In the genomic region with DNA sequence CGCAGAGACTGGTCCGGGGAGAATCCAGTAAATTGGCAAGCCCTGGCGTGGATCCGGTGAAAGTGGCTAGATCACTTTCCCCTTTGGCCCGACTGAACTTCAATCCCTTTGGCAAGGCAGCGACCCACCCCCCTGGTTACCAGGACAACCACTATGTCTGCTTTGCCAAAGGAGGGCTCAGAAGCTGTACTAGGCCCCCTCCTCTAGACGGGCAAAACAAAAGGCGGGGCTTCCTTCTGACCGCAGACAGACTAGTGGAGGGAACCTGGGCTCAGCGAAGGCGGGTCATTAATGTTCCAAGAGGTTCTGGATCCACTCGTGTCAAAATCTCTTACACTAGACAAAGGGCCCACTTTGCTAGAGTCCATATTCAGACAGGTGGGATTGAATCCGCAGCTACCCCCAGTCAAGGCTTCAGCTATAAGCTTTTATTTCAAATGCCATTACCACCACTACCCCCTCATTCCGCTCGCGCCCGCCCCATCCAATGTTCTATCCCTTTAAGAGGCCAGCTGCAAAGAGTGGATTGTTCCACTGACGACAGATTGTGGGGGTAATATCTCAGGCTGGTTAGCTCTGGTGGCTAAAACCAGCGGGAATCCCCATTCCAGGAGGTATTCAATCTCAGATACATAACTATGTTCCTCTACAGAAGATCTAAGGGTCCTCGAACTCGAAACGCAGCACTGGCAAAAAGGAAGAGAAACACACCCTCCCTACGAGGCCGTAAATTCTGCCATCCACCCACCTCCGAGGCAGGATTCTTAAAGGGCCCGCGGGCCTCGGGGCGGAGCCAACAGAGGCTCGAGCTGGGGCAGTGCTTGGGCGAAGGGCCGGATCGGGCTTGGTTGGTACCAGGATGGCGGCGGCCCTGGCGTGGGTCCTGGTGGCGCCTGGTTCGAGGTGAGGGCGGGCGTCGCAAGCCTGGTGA, we compare ENCODE assay signal across 8 mouse cellular contexts. TPM values are rescaled to one million over a fixed set of nuclear protein-coding genes. Genes with fewer than 3 reads are reported as not detected.
DNase-seq lines count a peak whose midpoint lies in the region; ATAC-seq and TF ChIP-seq lines count a peak whose summit lies in the region.

No protein-coding gene starts in this region.

- peak overlapping the region; percentile 88 for H3K9ac ChIP-seq in heart, embryonic 12.5 days
- H3K9ac ChIP-seq in kidney, embryonic 16.5 days (replicated peaks; ENCODE audit: low read length), result peak overlapping the region; percentile 85
- peak overlapping the region; percentile 92 for H3K9ac ChIP-seq in liver, embryonic 13.5 days

- H3K9me3 ChIP-seq in heart, embryonic 12.5 days (replicated peaks), result no peaks in the 10 kb centered on the region
- H3K9me3 ChIP-seq in kidney, embryonic 16.5 days (ENCODE audit: low read length), result no peaks in the 10 kb centered on the region
- H3K9me3 ChIP-seq in liver, embryonic 13.5 days (replicated peaks), result no peaks in the 10 kb centered on the region

- no peak for TF ChIP-seq CTCF in brain, embryonic 14.5 days (IDR thresholded peaks at IDR 0.05; ENCODE audit: borderline replicate concordance, extremely low read depth, insufficient read depth, insufficient read length)

- peak overlapping the region; percentile 91 for H3K4me2 ChIP-seq in heart, embryonic 12.5 days
- peak overlapping the region; percentile 58 for H3K4me2 ChIP-seq in kidney, embryonic 16.5 days (replicated peaks; ENCODE audit: low read depth, low read length)
- peak overlapping the region; percentile 92 for H3K4me2 ChIP-seq in liver, embryonic 13.5 days

- under 1% methylated on average over 41 of the region's 41 CpGs for WGBS in heart, embryonic 12.5 days
- under 1% methylated on average over 41 of the region's 41 CpGs for WGBS in kidney, embryonic 16.5 days
- WGBS in liver, embryonic 13.5 days (ENCODE audit: insufficient replicate concordance), result under 1% methylated on average over 41 of the region's 41 CpGs

- peak; percentile 74; the same call in 1 of the 2 replicates for TF ChIP-seq POLR2A in brain, embryonic 14.5 days (IDR thresholded peaks at IDR 0.05; ENCODE audit: borderline replicate concordance, extremely low read depth, insufficient read depth, insufficient read length, poor library complexity, severe bottlenecking)

- H3K27ac ChIP-seq in heart, embryonic 12.5 days (ENCODE audit: poor library complexity, severe bottlenecking), result peak overlapping the region; percentile 71
- H3K27ac ChIP-seq in kidney, embryonic 16.5 days (ENCODE audit: low read length), result peak overlapping the region; percentile 96
- H3K27ac ChIP-seq in liver, embryonic 13.5 days, result peak overlapping the region; percentile 94

- H3K36me3 ChIP-seq in heart, embryonic 12.5 days, result peaks cover 46% of the 10 kb centered on the region
- peaks cover 39% of the 10 kb centered on the region for H3K36me3 ChIP-seq in kidney, embryonic 16.5 days (ENCODE audit: insufficient read depth, low read length)
- H3K36me3 ChIP-seq in liver, embryonic 13.5 days, result peaks cover 47% of the 10 kb centered on the region
- H3K36me3 ChIP-seq in splenic B cell, adult 2 months (ENCODE audit: control insufficient read depth, insufficient read depth, low read length, poor library complexity, severe bottlenecking), result no peaks in the 10 kb centered on the region

- peak; percentile 75 for ATAC-seq in erythroblast, adult 5-6 weeks (replicated peaks; ENCODE audit: low FRiP score, poor library complexity, severe bottlenecking)
- ATAC-seq in heart, embryonic 12.5 days (ENCODE audit: insufficient number of reproducible peaks, low FRiP score), result peak; percentile 85
- ATAC-seq in kidney, embryonic 16.5 days (ENCODE audit: low FRiP score, low TSS enrichment), result peak; percentile 80
- peak; percentile 75 for ATAC-seq in liver, embryonic 13.5 days (ENCODE audit: low read depth)

- no peaks in the 10 kb centered on the region for H3K27me3 ChIP-seq in heart, embryonic 12.5 days (replicated peaks)
- H3K27me3 ChIP-seq in kidney, embryonic 16.5 days (ENCODE audit: insufficient read depth, low read length), result no peaks in the 10 kb centered on the region
- no peaks in the 10 kb centered on the region for H3K27me3 ChIP-seq in liver, embryonic 13.5 days
- H3K27me3 ChIP-seq in splenic B cell, adult 2 months (ENCODE audit: control insufficient read depth, insufficient read depth, low read length, poor library complexity, severe bottlenecking), result no peaks in the 10 kb centered on the region

- peaks cover 68% of the 10 kb centered on the region for H3K4me1 ChIP-seq in heart, embryonic 12.5 days (replicated peaks)
- H3K4me1 ChIP-seq in kidney, embryonic 16.5 days (ENCODE audit: insufficient read depth, low read length), result peaks cover 52% of the 10 kb centered on the region
- H3K4me1 ChIP-seq in liver, embryonic 13.5 days (replicated peaks), result peaks cover 90% of the 10 kb centered on the region

- DNase-seq in CD4-positive helper T cell, adult 2 months (ENCODE audit: low read depth, low spot score), result peak; percentile 89
- peak; percentile 96 for DNase-seq in brain, embryonic 14.5 days (ENCODE audit: low read depth)
- DNase-seq in liver, embryonic 13.5 days, result peak; percentile 84
- DNase-seq in natural killer cell, adult 2 months (ENCODE audit: low spot score in 2 of 2), result peak; percentile 71 to 81
- DNase-seq in splenic B cell, adult 2 months (ENCODE audit: low read depth, low spot score), result peak; percentile 88

- H3K4me3 ChIP-seq in heart, embryonic 12.5 days, result peak overlapping the region; percentile 88
- H3K4me3 ChIP-seq in kidney, embryonic 16.5 days (ENCODE audit: low read length), result peak overlapping the region; percentile 87
- H3K4me3 ChIP-seq in liver, embryonic 13.5 days (replicated peaks), result peak overlapping the region; percentile 86

RNA-seq across cellular contexts. Expression of gene Hyal2, which starts 0.9 kb away (rescaled TPM):
- polyA plus RNA-seq in brain, embryonic 14.5 days (2012; rRNA removed), result 50.6 and 55.4 TPM in 2 replicates
- total RNA-seq in erythroblast, adult 5-6 weeks (2015; ENCODE audit: low replicate concordance), result 1.9 and 2.7 TPM in 2 replicates
- total RNA-seq in erythroblast, adult 5-6 weeks (2017; ENCODE audit: low replicate concordance), result 3.9 and 4.9 TPM in 2 replicates
- polyA plus RNA-seq in heart, embryonic 12.5 days (2016; fragmentation: Nextera tagmentation; extraction: Ambion mirVana), result 103 and 106 TPM in 2 replicates
- polyA plus RNA-seq in kidney, embryonic 16.5 days (2015; fragmentation: Nextera tagmentation; extraction: Ambion mirVana), result 131 and 132 TPM in 2 replicates
- polyA plus RNA-seq in liver, embryonic 13.5 days (2015; fragmentation: Nextera tagmentation; extraction: Ambion mirVana), result 43.8 and 44.7 TPM in 2 replicates

RNA-seq across cellular contexts. Expression of gene Tusc2, which starts 5.5 kb away (rescaled TPM):
- 97.6 and 109 TPM in 2 replicates for polyA plus RNA-seq in brain, embryonic 14.5 days (2012; rRNA removed)
- total RNA-seq in erythroblast, adult 5-6 weeks (2015; ENCODE audit: low replicate concordance), result 6.7 and 8.3 TPM in 2 replicates
- 4.7 and 5.3 TPM in 2 replicates for total RNA-seq in erythroblast, adult 5-6 weeks (2017; ENCODE audit: low replicate concordance)
- 60.1 and 61.4 TPM in 2 replicates for polyA plus RNA-seq in heart, embryonic 12.5 days (2016; fragmentation: Nextera tagmentation; extraction: Ambion mirVana)
- 45.3 and 48.0 TPM in 2 replicates for polyA plus RNA-seq in kidney, embryonic 16.5 days (2015; fragmentation: Nextera tagmentation; extraction: Ambion mirVana)
- 40.1 and 44.6 TPM in 2 replicates for polyA plus RNA-seq in liver, embryonic 13.5 days (2015; fragmentation: Nextera tagmentation; extraction: Ambion mirVana)

RNA-seq across cellular contexts. Expression of gene Hyal1, which starts 8.1 kb away (rescaled TPM):
- polyA plus RNA-seq in brain, embryonic 14.5 days (2012; rRNA removed), result 3.3 and 5.6 TPM in 2 replicates
- 2.7 and 9.8 TPM in 2 replicates for total RNA-seq in erythroblast, adult 5-6 weeks (2015; ENCODE audit: low replicate concordance)
- 4.2 and 7.4 TPM in 2 replicates for total RNA-seq in erythroblast, adult 5-6 weeks (2017; ENCODE audit: low replicate concordance)
- 5.5 and 5.7 TPM in 2 replicates for polyA plus RNA-seq in heart, embryonic 12.5 days (2016; fragmentation: Nextera tagmentation; extraction: Ambion mirVana)
- polyA plus RNA-seq in kidney, embryonic 16.5 days (2015; fragmentation: Nextera tagmentation; extraction: Ambion mirVana), result 10.6 and 12.3 TPM in 2 replicates
- polyA plus RNA-seq in liver, embryonic 13.5 days (2015; fragmentation: Nextera tagmentation; extraction: Ambion mirVana), result 2.6 TPM in 2 replicates

RNA-seq across cellular contexts. Expression of gene Naa80, which starts 10.1 kb away (rescaled TPM):
- 28.8 and 32.4 TPM in 2 replicates for polyA plus RNA-seq in brain, embryonic 14.5 days (2012; rRNA removed)
- total RNA-seq in erythroblast, adult 5-6 weeks (2015; ENCODE audit: low replicate concordance), result 13.4 and 20.2 TPM in 2 replicates
- total RNA-seq in erythroblast, adult 5-6 weeks (2017; ENCODE audit: low replicate concordance), result 9.5 and 17.9 TPM in 2 replicates
- polyA plus RNA-seq in heart, embryonic 12.5 days (2016; fragmentation: Nextera tagmentation; extraction: Ambion mirVana), result 10.2 and 12.6 TPM in 2 replicates
- polyA plus RNA-seq in kidney, embryonic 16.5 days (2015; fragmentation: Nextera tagmentation; extraction: Ambion mirVana), result 21.8 and 24.1 TPM in 2 replicates
- 10.5 and 12.2 TPM in 2 replicates for polyA plus RNA-seq in liver, embryonic 13.5 days (2015; fragmentation: Nextera tagmentation; extraction: Ambion mirVana)

RNA-seq across cellular contexts. Expression of gene Hyal3, which starts 12.0 kb away (rescaled TPM):
- polyA plus RNA-seq in brain, embryonic 14.5 days (2012; rRNA removed), result 1.2 and 1.6 TPM in 2 replicates
- total RNA-seq in erythroblast, adult 5-6 weeks (2015; ENCODE audit: low replicate concordance), result 2.3 and 2.9 TPM in 2 replicates
- 1.1 and 1.4 TPM in 2 replicates for total RNA-seq in erythroblast, adult 5-6 weeks (2017; ENCODE audit: low replicate concordance)
- 0.49 and 0.64 TPM in 2 replicates for polyA plus RNA-seq in heart, embryonic 12.5 days (2016; fragmentation: Nextera tagmentation; extraction: Ambion mirVana)
- 1.3 and 1.6 TPM in 2 replicates for polyA plus RNA-seq in kidney, embryonic 16.5 days (2015; fragmentation: Nextera tagmentation; extraction: Ambion mirVana)
- 0.82 and 1.2 TPM in 2 replicates for polyA plus RNA-seq in liver, embryonic 13.5 days (2015; fragmentation: Nextera tagmentation; extraction: Ambion mirVana)

Comparison
In these comparisons a context has a peak if more than half of its experiments do, and no peak if none do; other contexts are left out.
1. Peak in every context shown above with its lines: DNase-seq, ATAC-seq, H3K4me3 ChIP-seq and H3K27ac ChIP-seq.